Mouse (Mus musculus) heart, adult 18-20 months (tissue): Measurements from ENCODE around the gene Kcna2. TPM values are rescaled to one million over a fixed set of nuclear protein-coding genes. Genes with fewer than 3 reads are reported as not detected.
A peak's percentile ranks its signal among the peaks of the same experiment; 100 is the strongest.

ENCODE experiments used
- DNase-seq, 2 experiments: peaks; one replicate each; pipeline ENCODE4 v3.0.0; 2021 to 2022; ENCODE audit warnings: mixed read lengths in 1 of 2
- total RNA-seq, 2 experiments: library from RNA; stranded (reverse); gene quantifications; 2 replicates each; pipeline ENCODE4 v1.2.3; 2021

Kcna2 gene
- total RNA-seq, 2 experiments from 2014 or later, result 0.92 to 1.2 TPM

DNA sequence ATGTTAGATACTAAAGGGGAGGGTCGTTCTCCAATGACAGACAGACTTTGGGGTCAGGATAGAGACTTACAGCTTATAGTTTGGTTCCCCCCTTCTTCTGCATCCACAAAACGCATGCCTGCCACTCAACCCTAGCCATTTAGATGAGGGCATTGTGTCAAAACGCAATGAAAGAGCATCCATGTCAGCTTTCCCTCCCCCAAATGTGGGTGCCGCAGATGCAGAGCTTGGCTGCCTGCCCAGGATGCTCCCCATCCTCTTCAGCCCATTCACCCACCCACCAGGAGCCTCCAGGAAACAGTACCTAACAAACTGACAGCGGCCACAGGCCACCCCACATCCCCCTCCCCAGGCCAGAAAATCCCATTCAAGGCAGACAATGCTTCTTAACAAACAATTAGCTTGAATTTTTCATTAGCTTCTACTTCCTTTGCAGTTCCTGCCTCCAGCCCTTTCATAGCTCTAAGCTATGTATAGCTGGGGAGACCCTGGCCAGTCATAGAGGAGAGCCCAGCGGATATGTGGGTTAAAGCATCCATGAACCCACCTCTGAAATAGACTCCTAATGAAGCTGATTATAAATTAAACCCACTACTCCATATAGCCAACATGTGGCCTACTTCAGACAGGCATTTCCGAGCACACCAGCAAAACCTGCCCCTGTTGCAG lies 50.1 kb downstream of the Kcna2 start:
- DNase-seq, result no peak

DNA sequence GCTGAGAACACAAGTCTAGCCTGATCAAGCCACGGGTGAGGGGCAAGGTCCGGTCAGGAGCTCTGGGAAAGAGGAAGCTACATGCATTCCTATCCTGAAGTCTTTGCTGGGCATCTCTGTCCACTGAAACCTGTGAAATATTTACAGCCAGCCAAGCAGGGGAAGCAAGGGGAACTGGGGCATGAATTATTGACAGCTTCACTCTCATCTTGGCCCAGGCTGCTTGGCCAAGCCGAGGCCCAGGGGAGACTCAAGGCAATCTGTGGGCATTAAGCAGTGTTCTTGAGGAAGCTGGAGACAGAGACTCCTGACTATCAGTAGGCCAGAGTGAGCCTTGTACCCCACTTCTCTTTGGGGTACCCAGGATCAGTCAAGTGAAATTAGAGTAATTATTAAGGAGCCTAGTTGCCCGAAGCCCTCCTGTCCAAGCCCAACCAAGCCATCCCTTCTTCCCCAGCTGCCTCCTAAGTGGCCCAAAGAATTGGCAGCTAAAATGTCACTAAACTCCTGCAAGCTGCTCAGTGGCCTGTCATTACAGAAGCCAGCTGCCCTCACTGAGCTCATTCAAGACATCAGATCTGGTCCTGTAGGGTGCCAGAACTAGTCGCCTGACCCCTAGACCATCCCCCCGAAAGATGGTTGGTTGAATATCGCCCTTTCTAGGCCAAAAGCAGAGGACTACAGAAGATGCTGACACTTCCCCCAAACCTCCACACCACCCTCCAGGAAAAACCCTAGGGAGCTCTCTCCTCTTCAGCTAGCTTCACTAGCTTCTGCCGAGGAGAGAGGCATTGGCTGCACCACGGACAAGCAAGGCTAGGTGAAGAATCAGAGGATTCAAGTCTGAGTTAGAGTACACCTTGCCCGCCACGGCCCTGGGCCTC lies 53.1 kb downstream of the Kcna2 start:
- DNase-seq, result no peak

DNA sequence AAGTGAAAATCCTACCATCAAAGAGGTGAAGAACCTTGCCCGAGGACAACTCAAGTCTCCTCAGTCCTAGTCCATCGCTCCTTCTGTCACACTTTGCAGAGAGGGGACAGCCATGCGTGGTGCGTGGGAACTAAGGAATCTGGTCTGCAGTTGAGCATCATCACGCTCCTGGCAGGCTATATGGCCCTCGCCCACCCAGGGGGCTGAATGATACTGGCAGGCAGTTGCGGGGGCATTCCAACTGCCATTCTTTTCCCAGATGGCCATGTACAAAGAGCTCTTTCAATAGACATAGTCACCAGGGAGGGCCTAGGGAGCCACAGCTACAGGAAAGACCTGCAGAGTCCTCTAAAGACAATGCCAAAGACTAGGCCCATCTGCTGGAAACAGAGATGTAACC lies 57.9 kb downstream of the Kcna2 start:
- DNase-seq, result no peak

DNA sequence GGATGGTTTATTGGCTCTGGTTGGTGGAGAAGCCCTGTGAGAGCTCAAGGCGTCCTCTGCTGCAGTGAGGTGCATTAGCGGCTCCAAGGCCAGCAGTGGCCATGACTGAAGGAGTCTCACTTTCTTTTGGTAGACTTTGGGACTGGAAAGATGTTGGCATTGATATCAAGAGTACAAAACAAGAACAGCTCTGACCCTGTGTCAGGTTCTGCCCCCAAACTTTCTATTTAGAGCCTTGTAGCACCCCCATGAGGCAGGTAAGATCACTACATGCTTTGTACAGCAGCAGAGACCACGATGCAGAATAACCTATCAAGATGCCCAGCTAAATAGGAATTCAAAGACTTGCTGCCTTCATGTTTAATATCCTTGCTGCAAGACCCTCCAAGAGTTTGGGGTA lies 58.5 kb downstream of the Kcna2 start:
- DNase-seq, result no peak

DNA sequence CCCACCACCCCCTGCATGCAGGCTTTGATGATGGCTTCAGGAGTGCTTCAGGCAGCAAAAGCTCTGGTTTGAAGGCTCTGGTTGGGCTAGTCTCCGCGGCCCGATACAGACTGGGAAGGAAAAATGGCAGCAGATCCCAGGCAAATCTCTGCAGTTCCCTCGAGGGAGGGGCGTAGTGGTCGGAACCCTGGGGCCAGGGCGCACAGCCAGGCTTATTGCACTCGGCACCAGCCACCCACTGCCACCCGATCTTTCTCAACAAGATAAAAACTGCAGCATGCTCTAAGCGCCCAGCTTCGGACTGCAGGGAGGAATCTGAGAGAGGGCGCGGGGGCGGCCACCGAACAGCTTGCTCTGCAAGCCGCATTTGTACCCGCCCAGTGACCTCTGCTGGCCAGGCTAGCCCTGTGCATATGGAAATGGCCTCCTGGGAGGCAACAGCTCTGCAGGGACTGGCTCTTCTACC lies 58.9 kb downstream of the Kcna2 start:
- peak in 1 of 2 experiments; percentile 17 for DNase-seq

DNA sequence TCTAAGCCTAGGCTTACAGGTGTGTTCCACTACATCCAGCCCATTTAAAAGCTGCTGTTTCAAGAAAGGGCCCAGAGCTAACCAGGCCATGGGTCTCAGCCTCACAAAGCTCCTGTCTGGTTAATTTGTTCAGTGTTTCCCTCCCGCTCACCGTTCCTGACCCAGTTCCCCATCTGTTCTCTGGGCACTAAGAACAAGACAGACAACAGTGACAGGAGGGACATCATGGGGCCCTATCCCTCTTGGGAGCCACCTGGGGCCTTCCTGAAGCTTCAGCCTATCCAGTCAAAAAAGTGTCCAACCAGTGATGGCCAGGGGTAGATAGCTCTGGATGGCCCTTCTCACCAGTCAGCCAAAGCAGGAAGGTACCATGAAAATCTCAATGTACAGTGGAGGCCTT lies 61.8 kb downstream of the Kcna2 start:
- DNase-seq, result no peak

Other genes starting within 250 kb of the Kcna2 start
- under 1 TPM; 0.22 to 0.64 TPM for gene Kcna3, start 65.0 kb upstream of the Kcna2 start, total RNA-seq
- gene Kcna10, start 81.9 kb downstream of the Kcna2 start, total RNA-seq, result not detected
- not detected for gene Cym, start 120.6 kb downstream of the Kcna2 start, total RNA-seq
- not detected for gene A630076J17Rik, start 129.5 kb downstream of the Kcna2 start, total RNA-seq
- under 1 TPM in 1 of 2 experiments, not detected in 1; 0.28 TPM for gene Prok1, start 138.6 kb downstream of the Kcna2 start, total RNA-seq
- gene Lamtor5, start 177.7 kb downstream of the Kcna2 start, total RNA-seq, result 10 to 100 TPM; 64.6 to 70.8 TPM
- under 1 TPM; 0.50 to 0.51 TPM for gene Slc16a4, start 190.1 kb downstream of the Kcna2 start, total RNA-seq
- 10 to 100 TPM; 21.7 to 24.6 TPM for gene Rbm15, start 232.5 kb downstream of the Kcna2 start, total RNA-seq